Mouse (Mus musculus) liver, embryonic 14.5 days (tissue): ENCODE measurements around the gene Ppp2r5b. TPM values are rescaled to one million over a fixed set of nuclear protein-coding genes. Genes with fewer than 3 reads are reported as not detected.

Experiments
- ATAC-seq: fragments of 200-750 bp; cut with Nextera tagmentation; 2 replicates; pipeline ENCODE4 v1.8.0; 2017; ENCODE audit warnings: moderate number of reproducible peaks, mild to moderate bottlenecking, moderate library complexity; ENCODE audit not compliant: insufficient read depth
- DNase-seq, 3 experiments: peaks; one replicate each; pipeline ENCODE4 v3.0.0-alpha.2; 2012 to 2013; ENCODE audit warnings: low read depth in 3 of 3, low spot score in 3 of 3
- H3K27ac ChIP-seq: fragments of 300-500 bp; sonication (generic); 2 replicates; pipeline ENCODE4 v1.5.1; 2014; ENCODE audit warnings: moderate library complexity, mild to moderate bottlenecking, control low read depth, inconsistent platforms
- H3K27me3 ChIP-seq: fragments of 300-500 bp; sonication (generic); 2 replicates; pipeline ENCODE4 v1.6.1; 2014; ENCODE audit warnings: mild to moderate bottlenecking, low read length, moderate library complexity; ENCODE audit not compliant: control insufficient read depth, insufficient read depth
- H3K36me3 ChIP-seq: fragments of 300-500 bp; sonication (generic); replicated peaks from 2 replicates; pipeline ENCODE4 v1.6.1; 2014; ENCODE audit warnings: low read depth; ENCODE audit not compliant: control insufficient read depth, insufficient read depth
- H3K4me1 ChIP-seq, 2 experiments: fragments of 200-500 bp in 1 of 2; fragments of 300-500 bp in 1 of 2; sonication (generic) in 1 of 2; replicated peaks; 2 replicates each; pipeline ENCODE4 v1.6.1; 2012 to 2014; ENCODE audit warnings: antibody characterized with exemption in 1 of 2, inconsistent platforms in 1 of 2, low read length in 1 of 2; ENCODE audit not compliant: control insufficient read depth in 2 of 2, insufficient read depth in 2 of 2
- H3K4me2 ChIP-seq: fragments of 300-500 bp; sonication (generic); 2 replicates; pipeline ENCODE4 v1.6.1; 2014; ENCODE audit warnings: low read depth, mild to moderate bottlenecking, control low read depth, moderate library complexity
- H3K4me3 ChIP-seq, 2 experiments: fragments of 200-500 bp in 1 of 2; fragments of 300-500 bp in 1 of 2; sonication (generic) in 1 of 2; 2 replicates each; pipeline ENCODE4 v1.5.1; 2012 to 2014; ENCODE audit warnings: low read depth in 2 of 2, low read length in 2 of 2, mild to moderate bottlenecking in 2 of 2, control low read depth in 1 of 2, inconsistent platforms in 1 of 2, moderate library complexity in 1 of 2; ENCODE audit not compliant: insufficient read depth in 1 of 2
- H3K9ac ChIP-seq: fragments of 300-500 bp; sonication (generic); replicated peaks from 2 replicates; pipeline ENCODE4 v1.6.1; 2014; ENCODE audit warnings: mild to moderate bottlenecking, control low read depth, moderate library complexity
- H3K9me3 ChIP-seq: fragments of 300-500 bp; sonication (generic); 2 replicates; pipeline ENCODE4 v1.6.1; 2016; ENCODE audit warnings: low read length, mixed read lengths; ENCODE audit not compliant: control insufficient read depth
- CTCF ChIP-seq: IDR thresholded peaks from 2 replicates; pipeline ENCODE4 v1.5.1; 2016; ENCODE audit warnings: antibody characterized with exemption, low read depth, control low read depth
- EP300 ChIP-seq: IDR thresholded peaks from 2 replicates; pipeline ENCODE4 v1.6.1; 2016; ENCODE audit warnings: antibody characterized with exemption, low read depth
- WGBS: fragments of 180-500 bp; shearing (Covaris S2); extraction: QIAGEN DNeasy Blood & Tissue Kit; methylation state at CpG from one replicate; pipeline ENCODE4 v1.1.7; 2014; ENCODE audit not compliant: insufficient replicate concordance; 5-methylcytosine and 5-hydroxymethylcytosine counted together
- polyA plus RNA-seq, 2 experiments: library from polyadenylated mRNA; depleted of rRNA in 1 of 2; stranded (reverse) in 1 of 2; unstranded in 1 of 2; fragments of >200 nt; fragmentation: Nextera tagmentation in 1 of 2; extraction: Ambion mirVana in 1 of 2; gene quantifications; 2 replicates each; pipeline versions ENCODE4 v1.2.1 to v1.2.3; 2012 to 2014

Gene Ppp2r5b
- polyA plus RNA-seq, 2 experiments: 2.5 to 3.2 TPM

DNA sequence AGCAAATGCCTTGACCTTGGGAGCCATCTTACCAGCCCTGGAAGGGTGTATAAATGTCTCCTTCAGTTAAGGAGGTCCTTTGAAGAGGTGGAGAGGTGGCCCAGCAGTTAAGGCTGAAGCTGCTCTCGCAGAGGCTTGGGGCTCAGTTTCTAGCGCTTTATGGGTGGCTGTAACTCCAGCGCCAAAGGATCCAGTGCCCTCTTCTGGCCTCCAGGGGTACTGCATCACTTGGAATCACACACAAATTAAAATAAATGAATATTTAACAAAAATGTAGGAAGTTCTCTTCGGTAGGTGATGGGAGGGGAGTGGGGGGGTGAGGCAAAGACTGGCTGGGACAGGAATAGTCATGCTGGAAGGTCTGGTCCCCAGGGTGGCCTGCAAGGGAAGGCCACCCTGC, 25.3 kb upstream of the Ppp2r5b start:
- Histone ChIP-seq H3K27ac (no peak overlapping the region), H3K4me2 (no peak overlapping the region), H3K9ac (no peak overlapping the region), H3K4me1 (peaks cover 0 to 4% of the 10 kb centered on the region in 2 experiments; a peak in 1 of 4 replicates), H3K27me3 (no peaks in the 10 kb centered on the region), H3K9me3 (no peaks in the 10 kb centered on the region), H3K4me3 (no peak overlapping the region), H3K36me3 (peaks cover 3% of the 10 kb centered on the region)
- DNase-seq: no peak
- 76% methylated on average over 4 of the region's 4 CpGs for WGBS
- TF ChIP-seq EP300 (no peak), CTCF (peak; percentile 69)
- no peak for ATAC-seq

DNA sequence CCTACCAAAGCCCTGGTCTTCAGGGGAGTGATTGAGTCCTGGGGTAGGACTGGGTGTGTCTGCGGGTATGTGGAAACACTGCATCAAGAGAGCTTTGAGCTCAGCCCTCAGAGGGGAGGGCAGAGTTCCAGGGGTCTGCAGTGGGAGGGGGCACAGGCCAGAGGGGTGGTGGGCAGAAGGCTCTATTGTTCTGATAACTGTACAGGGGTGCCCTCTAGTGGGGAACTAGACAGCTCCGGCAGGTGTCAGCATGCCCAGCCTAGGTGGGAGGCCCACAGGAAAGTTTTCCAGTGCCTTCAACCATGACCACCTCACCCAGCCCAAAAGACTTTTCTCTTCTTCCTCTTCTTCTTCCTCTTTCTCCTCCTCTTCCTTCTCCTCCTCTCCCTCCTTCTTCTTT, 24.8 kb upstream of the Ppp2r5b start:
- no peak for DNase-seq
- Histone ChIP-seq H3K4me2 (no peak overlapping the region), H3K36me3 (peaks cover 3% of the 10 kb centered on the region), H3K4me3 (no peak overlapping the region), H3K9ac (no peak overlapping the region), H3K9me3 (no peaks in the 10 kb centered on the region), H3K27me3 (no peaks in the 10 kb centered on the region), H3K27ac (no peak overlapping the region), H3K4me1 (peaks cover 0 to 4% of the 10 kb centered on the region in 2 experiments; a peak in 1 of 4 replicates)
- TF ChIP-seq EP300 (no peak), CTCF (peak; percentile 53)
- ATAC-seq: no peak
- WGBS: 63% methylated on average over 2 of the region's 2 CpGs

DNA sequence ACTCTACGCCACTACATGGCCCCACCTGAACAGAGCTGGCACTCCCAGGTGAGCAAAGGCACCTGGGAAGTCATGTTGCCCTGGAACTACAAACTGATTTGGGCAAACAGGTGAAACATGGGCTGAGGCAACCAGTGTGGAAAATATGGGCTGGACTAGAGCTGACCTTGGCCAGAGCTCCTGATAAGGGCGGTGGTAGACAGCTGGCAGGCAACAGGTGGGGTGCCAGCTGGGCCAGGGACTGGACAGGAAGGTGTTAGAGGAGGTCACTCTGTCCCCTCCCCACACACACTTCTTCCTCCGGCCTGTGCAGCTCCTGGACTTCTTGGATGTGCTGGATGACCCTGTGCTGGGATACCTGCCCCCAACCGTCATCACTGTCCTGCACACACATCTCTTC, 17.3 kb upstream of the Ppp2r5b start:
- Histone ChIP-seq H3K9ac (no peak overlapping the region), H3K4me2 (no peak overlapping the region), H3K4me1 (no peaks in the 10 kb centered on the region), H3K27ac (no peak overlapping the region), H3K4me3 (no peak overlapping the region), H3K27me3 (no peaks in the 10 kb centered on the region), H3K9me3 (no peaks in the 10 kb centered on the region), H3K36me3 (peaks cover 13% of the 10 kb centered on the region)
- TF ChIP-seq EP300 (no peak), CTCF (no peak)
- ATAC-seq (no peak), DNase-seq (no peak)
- 82% methylated on average over 4 of the region's 4 CpGs for WGBS

DNA sequence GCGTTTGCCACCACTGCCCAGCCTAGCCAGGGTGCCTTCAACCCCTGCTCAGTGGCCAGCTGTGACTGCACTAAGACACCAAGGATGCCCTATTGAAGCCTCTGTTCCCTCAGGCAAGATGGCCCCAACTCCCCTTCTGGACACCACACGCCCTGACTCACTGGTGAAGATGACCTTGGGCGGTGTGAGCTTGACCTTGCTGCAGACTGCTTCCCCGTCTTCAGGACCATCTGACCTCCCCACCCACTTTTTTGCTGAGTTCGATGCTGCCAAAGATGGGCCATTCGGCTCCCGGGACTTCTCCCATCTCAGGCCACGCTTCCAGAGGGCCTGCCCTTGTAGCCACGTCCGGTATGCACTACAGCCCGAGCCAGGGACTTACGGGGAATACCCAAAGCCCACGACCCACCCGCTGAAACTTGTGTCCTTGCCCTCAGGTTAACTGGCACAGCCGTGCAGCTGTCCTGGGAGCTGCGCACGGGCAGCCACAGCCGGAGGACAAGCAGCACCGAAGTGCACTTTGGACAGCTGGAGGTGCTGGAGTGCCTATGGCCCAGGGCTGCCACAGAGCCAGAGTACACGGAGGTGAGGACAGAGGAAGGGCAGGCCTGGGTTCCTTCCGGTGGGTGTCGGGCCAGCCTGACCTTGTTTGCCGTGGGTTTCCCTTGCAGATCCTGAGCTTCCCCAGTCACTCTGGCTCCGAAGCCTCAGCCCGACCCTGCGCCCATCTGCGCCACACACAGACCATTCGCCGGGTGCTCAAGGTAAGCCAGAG, 12.0 kb upstream of the Ppp2r5b start:
- H3K27ac ChIP-seq: no peak overlapping the region
- H3K9me3 ChIP-seq: no peaks in the 10 kb centered on the region
- H3K4me3 ChIP-seq: no peak overlapping the region
- ATAC-seq (no peak), DNase-seq (no peak)
- TF ChIP-seq EP300 (no peak), CTCF (no peak)
- H3K4me1 ChIP-seq: peaks cover under 1 to 2% of the 10 kb centered on the region in 2 experiments; a peak in 3 of 4 replicates
- H3K27me3 ChIP-seq: no peaks in the 10 kb centered on the region
- H3K36me3 ChIP-seq: peaks cover 23% of the 10 kb centered on the region
- H3K4me2 ChIP-seq: no peak overlapping the region
- no peak overlapping the region for H3K9ac ChIP-seq
- 86% methylated on average over 29 of the region's 29 CpGs for WGBS

DNA sequence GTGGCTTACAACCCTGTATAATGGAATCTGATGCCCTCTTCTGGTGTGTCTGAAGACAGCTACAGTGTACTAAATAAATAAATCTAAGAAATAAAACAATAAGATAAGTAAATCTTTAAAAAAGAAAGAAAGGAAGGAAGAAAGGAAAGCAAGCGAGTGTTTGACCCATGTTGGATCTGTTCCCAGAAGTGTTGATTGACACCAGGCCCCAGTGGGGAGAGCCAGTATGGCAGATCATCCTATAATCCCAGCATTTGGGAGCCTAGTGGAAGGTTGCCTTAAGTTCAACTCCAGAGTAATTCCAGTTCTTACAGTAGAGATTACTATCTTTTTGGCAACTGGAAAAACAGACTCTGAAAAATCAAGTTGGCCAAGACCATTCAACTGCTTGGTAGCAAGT, 10.1 kb upstream of the Ppp2r5b start:
- Histone ChIP-seq H3K4me1 (peaks cover 8 to 9% of the 10 kb centered on the region in 2 experiments), H3K27ac (no peak overlapping the region), H3K9me3 (no peaks in the 10 kb centered on the region), H3K4me3 (no peak overlapping the region), H3K9ac (no peak overlapping the region), H3K4me2 (no peak overlapping the region), H3K36me3 (peaks cover 14% of the 10 kb centered on the region), H3K27me3 (no peaks in the 10 kb centered on the region)
- TF ChIP-seq CTCF (no peak), EP300 (no peak)
- ATAC-seq: no peak
- DNase-seq: no peak
- WGBS: 79% methylated on average over 1 of the region's 1 CpGs
